Mouse (Mus musculus) lung, adult 2 months (tissue): ENCODE measurements around the gene Pld6. TPM values are rescaled to one million over a fixed set of nuclear protein-coding genes. Genes with fewer than 3 reads are reported as not detected.

Experiments
- DNase-seq: peaks from one replicate; pipeline ENCODE4 v3.0.0; 2022
- H3K4me1 ChIP-seq: fragments of 200-500 bp; 2 replicates; pipeline ENCODE4 v1.6.1; 2011; ENCODE audit warnings: low read length; ENCODE audit not compliant: control insufficient read depth, insufficient read depth
- H3K4me3 ChIP-seq: fragments of 200-500 bp; replicated peaks from 2 replicates; pipeline ENCODE3; 2011; ENCODE audit warnings: low read depth, mild to moderate bottlenecking, control low read depth, low read length; ENCODE audit errors: extremely low read depth
- CTCF ChIP-seq: fragments of 200-500 bp; IDR thresholded peaks from 2 replicates; pipeline ENCODE4 v1.5.1; 2011; ENCODE audit warnings: mild to moderate bottlenecking, low read length, control low read depth; ENCODE audit not compliant: insufficient read depth
- POLR2A ChIP-seq: fragments of 200-500 bp; IDR thresholded peaks from 2 replicates; pipeline ENCODE4 v1.6.1; 2011; ENCODE audit warnings: low read depth, mild to moderate bottlenecking, control low read depth, low read length, borderline replicate concordance; ENCODE audit errors: extremely low read depth
- WGBS: fragments of 180-500 bp; shearing (Covaris S2); methylation state at CpG from one replicate; pipeline ENCODE4 v1.1.7; 2018; 5-methylcytosine and 5-hydroxymethylcytosine counted together
- polyA plus RNA-seq: library from polyadenylated mRNA; depleted of rRNA; stranded (reverse); fragments of >200 nt; gene quantifications from 2 replicates; pipeline ENCODE4 v1.2.3, GENCODE M21; 2012; rRNA removed

The Pld6 gene
- 2.0 and 2.9 TPM in 2 replicates for polyA plus RNA-seq

- WGBS, result 2% methylated on average over 51 of the region's 51 CpGs
- peak within 1 kb of the TSS; percentile 6 for H3K4me3 ChIP-seq
- peaks cover 6% of the 10 kb centered on the region for H3K4me1 ChIP-seq
- TF ChIP-seq CTCF, result no peak
- TF ChIP-seq POLR2A, result no peak
- peak; percentile 65 for DNase-seq
These were observed at the start of gene Pld6 for GRCm38 (mm10) chr11:59787199-59787781. Gene Pld6 (minus strand): TSS chr11:59787645.

- 89% methylated on average over 3 of the region's 3 CpGs for WGBS
- no peaks in the 10 kb centered on the region for H3K4me1 ChIP-seq
- no peak overlapping the region for H3K4me3 ChIP-seq
- no peak for TF ChIP-seq CTCF
- TF ChIP-seq POLR2A, result no peak
- no peak for DNase-seq
These were observed 34.2 kb upstream of the Pld6 start for GRCm38 (mm10) chr11:59821625-59822024.

GRCm38 (mm10) chr11:59817916-59818315, 30.5 kb upstream of the Pld6 start:
- H3K4me3 ChIP-seq, result no peak overlapping the region
- H3K4me1 ChIP-seq, result no peaks in the 10 kb centered on the region
- DNase-seq, result no peak
- WGBS, result 67% methylated on average over 3 of the region's 3 CpGs
- TF ChIP-seq POLR2A (no peak), CTCF (no peak)

GRCm38 (mm10) chr11:59815482-59816065, 28.1 kb upstream of the Pld6 start:
- H3K4me3 ChIP-seq, result no peak overlapping the region
- DNase-seq, result no peak
- 80% methylated on average over 6 of the region's 6 CpGs for WGBS
- TF ChIP-seq CTCF (no peak), POLR2A (no peak)
- no peaks in the 10 kb centered on the region; the same call in 1 of the 2 replicates for H3K4me1 ChIP-seq

- WGBS, result 86% methylated on average over 6 of the region's 6 CpGs
- H3K4me1 ChIP-seq, result no peaks in the 10 kb centered on the region; the same call in 1 of the 2 replicates
- DNase-seq, result no peak
- no peak for TF ChIP-seq CTCF
- TF ChIP-seq POLR2A, result no peak
- no peak overlapping the region for H3K4me3 ChIP-seq
These were observed 27.5 kb upstream of the Pld6 start for GRCm38 (mm10) chr11:59814936-59815335.

GRCm38 (mm10) chr11:59814311-59814710, 26.9 kb upstream of the Pld6 start:
- TF ChIP-seq CTCF (no peak), POLR2A (no peak)
- no peak for DNase-seq
- 84% methylated on average over 1 of the region's 1 CpGs for WGBS
- Histone ChIP-seq H3K4me1 (no peaks in the 10 kb centered on the region; the same call in 1 of the 2 replicates), H3K4me3 (no peak overlapping the region)

- Histone ChIP-seq H3K4me1 (no peaks in the 10 kb centered on the region; the same call in none of the 2 replicates), H3K4me3 (no peak overlapping the region)
- no peak for TF ChIP-seq CTCF
- no peak for TF ChIP-seq POLR2A
- DNase-seq, result no peak
- 74% methylated on average over 3 of the region's 3 CpGs for WGBS
These were observed 25.8 kb upstream of the Pld6 start for GRCm38 (mm10) chr11:59813276-59813675.

- H3K4me3 ChIP-seq, result no peak overlapping the region
- DNase-seq, result no peak
- TF ChIP-seq CTCF, result no peak
- TF ChIP-seq POLR2A, result no peak
- 32% methylated on average over 4 of the region's 4 CpGs for WGBS
- no peaks in the 10 kb centered on the region; the same call in none of the 2 replicates for H3K4me1 ChIP-seq
These were observed 23.8 kb upstream of the Pld6 start for GRCm38 (mm10) chr11:59811211-59811610.

- H3K4me3 ChIP-seq, result peak overlapping the region; percentile 75
- WGBS, result 39% methylated on average over 14 of the region's 14 CpGs
- DNase-seq, result no peak
- no peaks in the 10 kb centered on the region; the same call in none of the 2 replicates for H3K4me1 ChIP-seq
- TF ChIP-seq POLR2A (no peak), CTCF (no peak)
These were observed 23.2 kb upstream of the Pld6 start for GRCm38 (mm10) chr11:59810480-59811158.
